Mouse (Mus musculus): ENCODE measurements around the gene Ccr1l1. TPM values are rescaled to one million over a fixed set of nuclear protein-coding genes. Genes with fewer than 3 reads are reported as not detected.
"Not testable (repeated sequence)": the region's sequence is repeated elsewhere in the genome, so short reads cannot be mapped to it uniquely, and the experiment has no call there.

Ccr1l1 gene
- polyA plus RNA-seq, 1 experiment from 2014 or later = not detected

DNA sequence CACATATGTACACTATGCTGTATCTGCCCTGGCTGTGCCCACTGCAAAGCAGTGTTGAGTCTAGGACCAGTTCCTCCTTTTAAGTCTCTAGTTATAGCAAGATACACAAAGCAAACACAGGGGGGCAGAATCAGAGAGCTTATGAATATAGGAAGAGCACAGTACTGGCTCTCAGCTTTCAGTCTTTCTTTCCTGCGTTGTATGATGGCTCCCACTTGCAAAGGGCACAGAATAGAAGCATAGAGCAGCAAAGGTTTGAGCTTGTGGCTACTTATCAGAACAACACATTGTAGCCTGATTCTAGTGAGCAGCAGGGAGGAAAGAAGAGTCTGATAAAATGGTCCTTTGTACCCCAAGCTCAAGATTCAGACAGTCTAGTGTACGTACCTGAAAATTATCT is 8.0 kb upstream of the Ccr1l1 start:
- H3K9me3 ChIP-seq (replicated peaks) = no peaks in the 10 kb centered on the region
- ATAC-seq (ENCODE audit: low read depth) = peak; percentile 65
- H3K27me3 ChIP-seq = no peaks in the 10 kb centered on the region
- H3K4me1 ChIP-seq (replicated peaks) = peaks cover 62% of the 10 kb centered on the region
- DNase-seq = no peak
- no peak overlapping the region for H3K4me2 ChIP-seq
- no peaks in the 10 kb centered on the region for H3K36me3 ChIP-seq
- WGBS (ENCODE audit: insufficient replicate concordance) = 18% methylated on average over 2 of the region's 2 CpGs
- H3K27ac ChIP-seq = no peak overlapping the region
- no peak overlapping the region for H3K9ac ChIP-seq
- H3K4me3 ChIP-seq (replicated peaks) = no peak overlapping the region

DNA sequence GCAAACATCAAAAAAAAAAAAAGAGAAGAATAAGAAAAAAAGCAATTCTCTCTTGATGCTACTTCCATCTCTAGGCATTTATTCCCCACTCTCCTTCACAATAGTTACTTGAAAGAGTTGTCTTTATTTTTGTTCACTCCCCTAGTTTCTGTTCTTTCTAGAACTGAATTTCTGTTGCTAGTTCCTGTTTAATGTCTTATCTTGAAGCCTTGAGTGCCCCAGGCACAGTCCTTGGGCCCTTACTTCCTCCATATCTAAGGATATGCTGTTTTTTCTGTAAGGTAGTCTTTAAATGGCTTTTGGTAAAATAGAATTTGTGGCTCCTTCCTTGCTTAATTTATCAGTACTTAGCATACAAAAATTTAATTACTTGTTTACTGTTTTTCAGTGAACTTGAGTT is 6.7 kb upstream of the Ccr1l1 start:
- Histone ChIP-seq H3K9me3 (replicated peaks) (no peaks in the 10 kb centered on the region), H3K4me1 (replicated peaks) (peaks cover 57% of the 10 kb centered on the region), H3K36me3 (no peaks in the 10 kb centered on the region), H3K4me2 (no peak overlapping the region), H3K27me3 (no peaks in the 10 kb centered on the region), H3K27ac (no peak overlapping the region; the same call in 1 of the 2 replicates), H3K9ac (no peak overlapping the region), H3K4me3 (replicated peaks) (no peak overlapping the region)
- ATAC-seq (ENCODE audit: low read depth) = no peak
- no peak for DNase-seq

DNA sequence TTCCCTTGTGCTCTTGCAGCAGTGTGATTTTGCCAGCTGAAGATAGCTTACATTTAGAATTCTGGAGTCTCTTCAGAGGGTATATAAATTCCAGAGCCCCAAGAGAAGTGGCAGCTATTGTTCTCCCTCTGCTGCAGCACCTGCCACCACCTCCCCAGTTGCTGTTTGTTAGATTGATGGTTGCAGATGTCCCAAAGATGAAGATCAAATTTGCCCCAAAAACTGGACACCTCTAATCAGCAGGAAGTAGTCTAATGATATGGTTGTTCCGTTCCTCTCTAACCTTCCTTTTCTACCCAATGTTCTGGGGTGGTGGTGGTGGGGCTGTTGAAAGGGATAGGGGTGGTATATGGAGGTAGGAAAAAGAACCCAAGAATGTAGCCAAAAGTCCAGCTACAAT is 4.5 kb upstream of the Ccr1l1 start:
- ATAC-seq (ENCODE audit: low read depth) = no peak
- Histone ChIP-seq H3K36me3 (no peaks in the 10 kb centered on the region), H3K4me1 (replicated peaks) (peaks cover 53% of the 10 kb centered on the region), H3K4me3 (replicated peaks) (no peak overlapping the region), H3K9me3 (replicated peaks) (no peaks in the 10 kb centered on the region), H3K4me2 (no peak overlapping the region), H3K27me3 (no peaks in the 10 kb centered on the region), H3K9ac (no peak overlapping the region), H3K27ac (no peak overlapping the region)
- no peak for DNase-seq
- WGBS (ENCODE audit: insufficient replicate concordance) = 10% methylated on average over 1 of the region's 1 CpGs

DNA sequence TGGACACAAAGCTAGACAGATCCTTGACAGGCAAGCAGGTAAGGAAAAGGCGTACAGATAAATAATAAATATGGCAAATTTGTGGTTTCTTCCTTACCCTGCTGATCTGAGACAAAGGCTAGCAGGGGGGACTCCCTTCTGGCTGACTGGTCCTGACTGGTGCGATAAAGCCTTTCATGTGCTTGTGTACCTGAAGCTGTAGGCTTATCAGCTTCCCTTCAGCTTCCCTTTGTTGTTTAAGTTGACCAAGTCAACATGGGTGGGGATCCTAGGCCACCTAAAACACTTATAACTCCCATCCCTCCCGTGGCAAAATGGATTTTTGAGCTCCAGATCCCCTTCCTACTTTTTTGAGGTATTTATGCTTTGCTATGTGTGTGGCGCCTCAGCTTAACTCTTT is 3.7 kb upstream of the Ccr1l1 start:
- Histone ChIP-seq H3K27me3 (no peaks in the 10 kb centered on the region), H3K27ac (peak overlapping the region; percentile 53; the same call in 1 of the 2 replicates), H3K4me3 (replicated peaks) (no peak overlapping the region), H3K36me3 (no peaks in the 10 kb centered on the region), H3K4me1 (replicated peaks) (peaks cover 53% of the 10 kb centered on the region), H3K9ac (no peak overlapping the region), H3K9me3 (replicated peaks) (no peaks in the 10 kb centered on the region), H3K4me2 (peak overlapping the region; percentile 17; the same call in 1 of the 2 replicates)
- DNase-seq (peak; percentile 34), ATAC-seq (ENCODE audit: low read depth) (peak; percentile 77)
- WGBS (ENCODE audit: insufficient replicate concordance) = 15% methylated on average over 4 of the region's 4 CpGs

DNA sequence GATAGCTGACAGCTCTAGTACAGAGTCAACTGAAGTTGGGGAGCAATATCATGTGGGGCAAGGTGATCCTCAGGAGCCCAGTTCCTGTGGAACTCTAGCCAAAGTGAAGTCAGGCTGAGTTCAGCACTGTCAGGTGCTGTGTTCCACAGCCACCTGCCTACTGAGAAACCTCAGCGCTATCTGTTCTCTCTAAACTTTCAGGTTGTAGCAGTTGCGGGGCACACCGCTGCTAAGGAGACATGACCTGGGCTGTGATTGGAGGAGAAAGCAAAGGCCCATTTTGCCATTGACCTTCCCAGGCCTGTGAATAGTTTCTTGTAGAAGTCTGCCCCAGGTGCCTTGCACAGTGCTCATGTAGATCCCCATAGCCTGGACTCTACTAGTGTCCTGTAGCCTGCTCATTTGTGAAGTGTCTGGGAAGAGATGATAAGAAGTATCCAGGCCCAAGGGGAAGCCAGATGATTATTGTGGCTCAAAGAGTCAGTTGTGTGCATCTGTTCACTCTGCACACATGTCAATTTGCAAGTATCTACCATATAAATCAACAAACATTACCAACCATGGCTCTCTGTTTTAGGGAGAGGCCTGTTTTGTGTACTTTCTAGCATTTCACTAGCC is 2.8 kb upstream of the Ccr1l1 start:
- not testable (repeated sequence) for H3K36me3 ChIP-seq; H3K4me2 ChIP-seq; H3K9ac ChIP-seq; H3K27me3 ChIP-seq; H3K9me3 ChIP-seq (replicated peaks); H3K4me3 ChIP-seq (replicated peaks); DNase-seq
- Histone ChIP-seq H3K4me1 (replicated peaks) (peaks cover 46% of the 10 kb centered on the region), H3K27ac (peak overlapping the region; percentile 53)
- peak; percentile 87 for ATAC-seq (ENCODE audit: low read depth)
- WGBS (ENCODE audit: insufficient replicate concordance) = no CpG with 5 or more reads among the region's 3 CpGs

DNA sequence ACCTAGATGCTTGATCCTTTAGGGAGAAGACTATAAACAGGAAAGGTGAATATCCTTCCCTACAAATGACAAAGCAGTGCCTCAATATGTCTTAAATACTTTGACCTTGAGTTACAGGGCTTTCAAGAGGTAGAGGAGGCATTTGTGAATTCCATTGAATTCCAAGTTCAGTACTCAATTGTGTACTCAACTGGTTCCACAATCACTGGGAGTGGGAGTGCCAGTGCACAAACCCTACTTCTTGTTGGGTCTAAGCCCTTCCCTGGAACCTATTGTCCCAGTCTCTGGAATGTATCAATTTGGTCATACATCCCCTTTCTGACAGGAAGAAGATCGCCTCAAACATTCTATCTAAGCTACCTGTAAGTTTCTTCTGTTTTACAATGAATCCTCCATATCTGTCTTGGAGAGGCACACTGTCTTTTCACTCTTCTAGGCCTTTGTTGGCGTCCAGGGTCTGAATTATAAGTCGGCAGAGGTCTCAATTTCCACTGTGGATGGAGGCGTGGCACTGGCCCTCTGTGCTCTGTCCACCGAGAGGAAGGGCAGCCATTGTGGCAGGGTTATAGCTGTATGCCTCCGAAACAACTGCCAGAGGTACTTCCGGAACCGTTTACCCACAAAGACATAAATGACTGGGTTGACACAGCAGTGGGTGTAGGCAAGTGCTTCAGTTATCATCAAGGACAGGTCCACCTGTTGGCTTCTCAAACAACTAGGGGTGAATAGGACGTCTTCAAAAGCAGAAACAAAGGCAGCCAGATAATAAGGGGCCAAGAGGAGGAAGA is 1.1 kb downstream of the Ccr1l1 start:
- Histone ChIP-seq H3K36me3 (no peaks in the 10 kb centered on the region), H3K4me3 (replicated peaks) (no peak overlapping the region), H3K27ac (no peak overlapping the region), H3K27me3 (no peaks in the 10 kb centered on the region), H3K9ac (no peak overlapping the region), H3K9me3 (replicated peaks) (no peaks in the 10 kb centered on the region), H3K4me2 (no peak overlapping the region), H3K4me1 (replicated peaks) (peaks cover 10% of the 10 kb centered on the region)
- ATAC-seq (ENCODE audit: low read depth) (no peak), DNase-seq (no peak)
- WGBS (ENCODE audit: insufficient replicate concordance) = 59% methylated on average over 9 of the region's 9 CpGs

DNA sequence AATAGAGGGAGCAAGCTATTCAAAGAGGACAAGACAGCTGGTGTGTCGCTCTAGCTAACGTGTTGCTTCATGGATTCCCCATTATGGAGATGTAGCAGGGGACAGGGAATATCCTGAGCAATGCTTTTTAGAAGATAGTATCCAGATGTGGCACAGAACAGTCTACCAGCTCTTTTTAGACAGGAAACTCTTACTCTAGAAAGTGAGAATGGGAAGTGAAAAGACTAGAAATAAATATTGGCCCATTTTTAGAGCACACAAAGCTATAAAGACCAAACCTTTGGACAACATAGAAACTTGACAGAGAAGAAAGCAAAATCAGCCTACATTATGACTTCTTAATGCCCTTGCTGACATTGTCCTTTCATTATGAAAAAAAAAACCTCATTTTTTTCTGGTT is 2.6 kb downstream of the Ccr1l1 start:
- Histone ChIP-seq H3K9ac (no peak overlapping the region), H3K4me1 (replicated peaks) (no peaks in the 10 kb centered on the region), H3K9me3 (replicated peaks) (no peaks in the 10 kb centered on the region), H3K27me3 (no peaks in the 10 kb centered on the region), H3K36me3 (no peaks in the 10 kb centered on the region), H3K27ac (no peak overlapping the region), H3K4me2 (no peak overlapping the region), H3K4me3 (replicated peaks) (no peak overlapping the region)
- ATAC-seq (ENCODE audit: low read depth) = no peak
- 71% methylated on average over 2 of the region's 2 CpGs for WGBS (ENCODE audit: insufficient replicate concordance)
- no peak for DNase-seq

DNA sequence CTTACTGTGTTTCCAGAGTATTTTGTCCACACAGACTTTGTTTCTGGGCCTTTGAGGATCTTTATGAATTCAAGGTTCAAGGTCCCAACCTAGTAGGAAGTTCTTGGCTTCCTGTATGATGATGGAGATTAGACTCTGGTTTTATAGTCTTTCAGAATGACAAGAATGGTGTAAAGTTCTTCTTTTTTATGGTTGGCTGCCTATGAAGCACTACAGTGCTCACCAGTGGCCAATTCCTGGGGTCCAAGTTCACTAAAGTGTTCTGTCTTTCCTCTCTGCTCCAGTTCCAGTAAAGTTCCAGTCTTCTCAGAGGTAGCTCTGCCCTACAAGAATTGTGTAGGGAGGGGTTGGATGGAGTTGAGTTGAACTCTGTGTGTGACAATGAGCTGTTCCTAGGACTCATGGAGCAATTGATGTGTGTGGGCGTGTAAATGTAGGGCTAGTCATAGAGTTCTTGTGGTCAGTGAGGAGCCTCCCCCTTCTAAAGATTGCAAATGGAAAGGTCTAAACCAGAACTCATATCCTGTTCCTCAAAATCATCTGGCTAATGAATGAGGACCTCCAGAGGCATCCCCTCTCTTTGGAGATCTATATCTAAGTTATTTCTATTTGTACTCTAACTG is 9.8 kb downstream of the Ccr1l1 start, which contains the start of gene Ccr1:
TSS of gene Ccr1 (minus strand) at position 403 of the 623 bp plus-strand sequence.
- Histone ChIP-seq H3K4me1 (replicated peaks) (peaks cover 12% of the 10 kb centered on the region), H3K27ac (no peak within 1 kb of the TSS), H3K4me2 (no peak within 1 kb of the TSS), H3K36me3 (no peaks in the 10 kb centered on the region), H3K9me3 (replicated peaks) (no peaks in the 10 kb centered on the region), H3K9ac (no peak within 1 kb of the TSS), H3K4me3 (replicated peaks) (no peak within 1 kb of the TSS), H3K27me3 (no peaks in the 10 kb centered on the region)
- ATAC-seq (ENCODE audit: low read depth) = no peak
- DNase-seq = no peak
- WGBS (ENCODE audit: insufficient replicate concordance) = 51% methylated on average over 1 of the region's 1 CpGs

DNA sequence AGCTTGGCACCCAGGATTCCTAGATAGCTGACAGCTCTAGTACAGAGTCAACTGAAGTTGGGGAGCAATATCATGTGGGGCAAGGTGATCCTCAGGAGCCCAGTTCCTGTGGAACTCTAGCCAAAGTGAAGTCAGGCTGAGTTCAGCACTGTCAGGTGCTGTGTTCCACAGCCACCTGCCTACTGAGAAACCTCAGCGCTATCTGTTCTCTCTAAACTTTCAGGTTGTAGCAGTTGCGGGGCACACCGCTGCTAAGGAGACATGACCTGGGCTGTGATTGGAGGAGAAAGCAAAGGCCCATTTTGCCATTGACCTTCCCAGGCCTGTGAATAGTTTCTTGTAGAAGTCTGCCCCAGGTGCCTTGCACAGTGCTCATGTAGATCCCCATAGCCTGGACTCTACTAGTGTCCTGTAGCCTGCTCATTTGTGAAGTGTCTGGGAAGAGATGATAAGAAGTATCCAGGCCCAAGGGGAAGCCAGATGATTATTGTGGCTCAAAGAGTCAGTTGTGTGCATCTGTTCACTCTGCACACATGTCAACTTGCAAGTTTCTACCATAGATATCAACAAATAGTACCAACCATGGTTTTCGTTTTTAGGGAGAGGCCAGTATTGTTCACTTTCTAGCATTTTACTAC is 11.2 kb downstream of the Ccr1l1 start:
- WGBS (ENCODE audit: insufficient replicate concordance) = 17% methylated on average over 1 of the region's 4 CpGs
- not testable (repeated sequence) for H3K36me3 ChIP-seq; H3K9ac ChIP-seq; H3K27me3 ChIP-seq; DNase-seq; H3K4me2 ChIP-seq; H3K9me3 ChIP-seq (replicated peaks); H3K4me3 ChIP-seq (replicated peaks)
- Histone ChIP-seq H3K27ac (peak overlapping the region; percentile 54; the same call in 1 of the 2 replicates), H3K4me1 (replicated peaks) (peaks cover 12% of the 10 kb centered on the region)
- ATAC-seq (ENCODE audit: low read depth) = peak; percentile 96

DNA sequence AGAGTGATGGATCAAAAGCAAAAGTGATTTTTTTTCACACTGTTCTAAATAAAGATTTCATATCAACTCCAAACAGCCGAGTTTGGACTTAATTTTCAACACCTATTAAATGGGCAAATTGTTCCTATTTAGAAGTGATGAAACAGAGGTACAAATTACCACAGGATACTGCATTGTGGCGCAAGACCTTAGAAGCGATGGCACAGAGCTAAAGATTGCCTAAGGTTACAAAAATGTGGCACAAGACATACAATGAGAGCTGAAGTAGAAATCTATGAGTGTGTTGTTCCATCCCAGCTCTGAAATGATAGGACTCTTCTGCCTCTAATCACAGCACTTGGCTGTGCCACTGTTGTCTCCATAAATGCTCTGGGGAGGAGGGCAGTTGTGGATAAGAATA is 13.4 kb downstream of the Ccr1l1 start:
- peaks cover 18% of the 10 kb centered on the region for H3K4me1 ChIP-seq (replicated peaks)
- WGBS (ENCODE audit: insufficient replicate concordance) = 64% methylated on average over 3 of the region's 3 CpGs
- H3K36me3 ChIP-seq = no peaks in the 10 kb centered on the region
- no peak overlapping the region for H3K27ac ChIP-seq
- no peak overlapping the region for H3K4me2 ChIP-seq
- ATAC-seq (ENCODE audit: low read depth) (no peak), DNase-seq (no peak)
- no peak overlapping the region for H3K4me3 ChIP-seq (replicated peaks)
- H3K9ac ChIP-seq = no peak overlapping the region
- no peaks in the 10 kb centered on the region for H3K9me3 ChIP-seq (replicated peaks)
- H3K27me3 ChIP-seq = no peaks in the 10 kb centered on the region

DNA sequence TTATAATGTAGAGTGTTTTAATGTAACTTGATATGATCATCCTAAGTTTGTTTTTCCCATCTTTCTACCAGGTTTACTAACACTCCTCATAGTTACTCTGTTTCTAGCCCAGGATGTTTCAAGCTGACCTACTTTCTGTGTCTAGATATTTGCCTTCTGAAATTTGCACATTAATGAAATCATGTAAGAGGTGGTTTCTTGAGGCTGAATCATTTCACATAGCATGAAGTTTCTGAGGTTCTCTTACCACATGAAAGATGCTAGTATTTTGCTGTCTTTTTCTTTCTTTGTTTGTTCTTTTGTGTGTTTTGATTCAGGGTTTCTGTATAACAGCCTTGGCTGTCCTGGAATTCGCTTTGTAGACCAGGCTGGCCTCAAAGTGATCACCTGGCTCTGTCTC is 18.0 kb downstream of the Ccr1l1 start:
- no peak for ATAC-seq (ENCODE audit: low read depth)
- no peak overlapping the region for H3K4me3 ChIP-seq (replicated peaks)
- peaks cover 33% of the 10 kb centered on the region for H3K4me1 ChIP-seq (replicated peaks)
- no peak overlapping the region for H3K9ac ChIP-seq
- DNase-seq = no peak
- H3K36me3 ChIP-seq = no peaks in the 10 kb centered on the region
- WGBS (ENCODE audit: insufficient replicate concordance) = 82% methylated on average over 1 of the region's 1 CpGs
- no peaks in the 10 kb centered on the region for H3K27me3 ChIP-seq
- no peak overlapping the region for H3K4me2 ChIP-seq
- H3K9me3 ChIP-seq (replicated peaks) = no peaks in the 10 kb centered on the region
- H3K27ac ChIP-seq = no peak overlapping the region
